Mouse (Mus musculus): ENCODE results near the gene Spon1. TPM values are rescaled to one million over a fixed set of nuclear protein-coding genes. Genes with fewer than 3 reads are reported as not detected.

Gene Spon1
- polyA plus RNA-seq, 1 experiment from 2014 or later = 7.1 TPM

DNA sequence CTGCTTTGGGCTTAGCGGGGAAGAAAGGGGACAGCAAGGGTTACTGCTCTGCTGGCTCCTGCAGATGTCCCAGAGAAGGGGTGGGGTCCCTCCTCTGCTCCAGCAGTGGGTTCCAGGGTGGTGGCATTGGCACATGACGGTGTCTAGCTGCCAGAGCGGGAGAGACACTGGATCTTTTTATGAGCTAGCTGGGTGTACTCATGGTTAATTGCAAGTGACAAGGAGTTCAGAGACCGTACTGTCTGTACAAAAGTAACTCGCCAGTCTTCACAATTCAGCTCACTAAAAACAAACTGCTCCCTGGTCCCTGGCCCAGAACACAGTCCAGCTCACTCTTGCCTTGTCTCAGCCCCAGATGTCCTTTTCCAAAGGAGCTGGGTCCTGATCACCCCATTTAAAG is 26.2 kb downstream of the Spon1 start:
- WGBS = 84% methylated on average over 5 of the region's 5 CpGs

DNA sequence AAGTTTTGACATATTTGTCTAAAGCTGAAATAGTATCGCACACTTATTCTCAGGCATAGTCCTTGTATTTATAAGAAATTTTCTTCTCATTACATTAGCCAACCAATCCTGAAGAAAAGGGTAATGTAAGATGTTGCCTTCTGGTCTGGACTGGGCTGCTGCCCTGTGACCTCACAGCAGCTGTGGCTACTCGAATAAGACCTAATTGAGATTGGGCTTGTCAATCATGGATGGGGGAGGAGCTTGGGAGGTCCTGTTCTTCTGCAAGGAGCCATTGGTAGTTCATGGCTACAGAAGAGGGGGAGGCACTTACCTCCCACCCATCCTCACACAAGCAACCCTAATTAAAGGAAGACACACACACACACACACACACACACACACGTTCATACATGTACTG is 27.1 kb downstream of the Spon1 start:
- 80% methylated on average over 3 of the region's 3 CpGs for WGBS
- Histone ChIP-seq H3K27ac (no peak overlapping the region), H3K9ac (no peak overlapping the region), H3K4me3 (no peak overlapping the region), H3K9me3 (replicated peaks) (no peaks in the 10 kb centered on the region), H3K27me3 (no peaks in the 10 kb centered on the region), H3K36me3 (ENCODE audit: poor library complexity, severe bottlenecking) (no peaks in the 10 kb centered on the region), H3K4me2 (no peak overlapping the region), H3K4me1 (no peaks in the 10 kb centered on the region)
- no peak for ATAC-seq

More for the DNA sequence above, 26.2 kb downstream of the Spon1 start:
- no peak for ATAC-seq
- H3K36me3 ChIP-seq (ENCODE audit: poor library complexity, severe bottlenecking) = no peaks in the 10 kb centered on the region
- no peaks in the 10 kb centered on the region for H3K4me1 ChIP-seq
- H3K27ac ChIP-seq = no peak overlapping the region
- H3K4me3 ChIP-seq = no peak overlapping the region
- H3K9ac ChIP-seq = no peak overlapping the region
- no peaks in the 10 kb centered on the region for H3K27me3 ChIP-seq
- no peaks in the 10 kb centered on the region for H3K9me3 ChIP-seq (replicated peaks)
- no peak overlapping the region for H3K4me2 ChIP-seq

GRCm38 (mm10) chr7:113795209-113795608 is 29.4 kb downstream of the Spon1 start:
- Histone ChIP-seq H3K27ac (no peak overlapping the region), H3K27me3 (no peaks in the 10 kb centered on the region), H3K9me3 (replicated peaks) (no peaks in the 10 kb centered on the region), H3K36me3 (ENCODE audit: poor library complexity, severe bottlenecking) (no peaks in the 10 kb centered on the region), H3K9ac (no peak overlapping the region), H3K4me1 (no peaks in the 10 kb centered on the region), H3K4me3 (no peak overlapping the region), H3K4me2 (no peak overlapping the region)
- ATAC-seq = no peak
- 92% methylated on average over 5 of the region's 5 CpGs for WGBS

- no peaks in the 10 kb centered on the region for H3K36me3 ChIP-seq (ENCODE audit: poor library complexity, severe bottlenecking)
- H3K9me3 ChIP-seq (replicated peaks) = no peaks in the 10 kb centered on the region
- no peaks in the 10 kb centered on the region for H3K27me3 ChIP-seq
- H3K4me2 ChIP-seq = no peak overlapping the region
- no peak overlapping the region for H3K9ac ChIP-seq
- no peak for ATAC-seq
- WGBS = 96% methylated on average over 4 of the region's 4 CpGs
- H3K27ac ChIP-seq = no peak overlapping the region
- H3K4me3 ChIP-seq = no peak overlapping the region
- H3K4me1 ChIP-seq = no peaks in the 10 kb centered on the region
These were observed 31.3 kb downstream of the Spon1 start for GRCm38 (mm10) chr7:113797134-113797533.

DNA sequence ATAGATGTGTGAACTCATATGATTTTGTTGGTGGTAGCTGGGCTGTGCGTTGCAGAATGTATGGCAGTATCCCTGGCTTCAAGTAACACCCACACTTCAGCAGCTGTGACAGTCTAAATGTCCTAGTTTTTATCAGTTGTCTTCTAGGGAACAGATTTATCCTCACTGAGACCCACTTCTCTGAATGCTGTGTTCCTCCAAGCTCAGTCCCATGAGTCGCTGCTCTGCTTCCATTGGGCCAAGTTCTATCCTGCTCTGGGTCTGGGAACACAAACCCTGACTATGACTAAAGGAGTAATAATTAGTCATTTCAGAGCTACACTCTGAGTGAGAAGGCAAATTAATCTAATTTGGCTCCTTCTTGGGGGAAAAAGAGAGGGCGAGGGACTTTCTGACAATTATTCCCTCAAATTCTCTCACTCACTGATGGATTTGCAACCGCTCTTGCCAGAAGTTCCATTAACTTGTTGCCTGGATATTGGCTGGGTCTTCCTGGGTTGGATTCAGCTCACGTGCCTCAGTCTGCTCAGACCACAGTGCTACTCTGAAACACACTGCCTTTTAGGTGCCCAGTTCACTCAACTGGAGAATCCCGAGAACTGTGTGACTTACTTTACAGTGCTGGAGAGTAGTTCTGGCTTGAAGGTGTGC is 32.9 kb downstream of the Spon1 start:
- ATAC-seq = no peak

GRCm38 (mm10) chr7:113809781-113810180 is 44.0 kb downstream of the Spon1 start:
- WGBS = 54% methylated on average over 1 of the region's 1 CpGs
- H3K4me1 ChIP-seq = peaks cover 7% of the 10 kb centered on the region; the same call in 1 of the 2 replicates
- no peak overlapping the region for H3K4me2 ChIP-seq
- no peak for ATAC-seq
- H3K9me3 ChIP-seq (replicated peaks) = no peaks in the 10 kb centered on the region
- no peak overlapping the region for H3K4me3 ChIP-seq
- H3K27ac ChIP-seq = no peak overlapping the region
- no peak overlapping the region for H3K9ac ChIP-seq
- no peaks in the 10 kb centered on the region for H3K27me3 ChIP-seq
- H3K36me3 ChIP-seq (ENCODE audit: poor library complexity, severe bottlenecking) = no peaks in the 10 kb centered on the region

More for the DNA sequence above, 32.9 kb downstream of the Spon1 start:
- Histone ChIP-seq H3K4me3 (no peak overlapping the region), H3K9ac (no peak overlapping the region), H3K9me3 (replicated peaks) (no peaks in the 10 kb centered on the region), H3K4me1 (no peaks in the 10 kb centered on the region), H3K4me2 (no peak overlapping the region), H3K36me3 (ENCODE audit: poor library complexity, severe bottlenecking) (no peaks in the 10 kb centered on the region), H3K27me3 (no peaks in the 10 kb centered on the region), H3K27ac (no peak overlapping the region)
- 86% methylated on average over 6 of the region's 6 CpGs for WGBS

GRCm38 (mm10) chr7:113811376-113812158 is 45.8 kb downstream of the Spon1 start:
- peaks cover 7% of the 10 kb centered on the region; the same call in 1 of the 2 replicates for H3K4me1 ChIP-seq
- H3K27ac ChIP-seq = no peak overlapping the region
- H3K27me3 ChIP-seq = peaks cover 4% of the 10 kb centered on the region; the same call in 1 of the 2 replicates
- H3K9me3 ChIP-seq (replicated peaks) = no peaks in the 10 kb centered on the region
- H3K36me3 ChIP-seq (ENCODE audit: poor library complexity, severe bottlenecking) = no peaks in the 10 kb centered on the region
- no peak overlapping the region for H3K9ac ChIP-seq
- WGBS = 86% methylated on average over 10 of the region's 10 CpGs
- no peak for ATAC-seq
- no peak overlapping the region for H3K4me2 ChIP-seq
- no peak overlapping the region for H3K4me3 ChIP-seq

DNA sequence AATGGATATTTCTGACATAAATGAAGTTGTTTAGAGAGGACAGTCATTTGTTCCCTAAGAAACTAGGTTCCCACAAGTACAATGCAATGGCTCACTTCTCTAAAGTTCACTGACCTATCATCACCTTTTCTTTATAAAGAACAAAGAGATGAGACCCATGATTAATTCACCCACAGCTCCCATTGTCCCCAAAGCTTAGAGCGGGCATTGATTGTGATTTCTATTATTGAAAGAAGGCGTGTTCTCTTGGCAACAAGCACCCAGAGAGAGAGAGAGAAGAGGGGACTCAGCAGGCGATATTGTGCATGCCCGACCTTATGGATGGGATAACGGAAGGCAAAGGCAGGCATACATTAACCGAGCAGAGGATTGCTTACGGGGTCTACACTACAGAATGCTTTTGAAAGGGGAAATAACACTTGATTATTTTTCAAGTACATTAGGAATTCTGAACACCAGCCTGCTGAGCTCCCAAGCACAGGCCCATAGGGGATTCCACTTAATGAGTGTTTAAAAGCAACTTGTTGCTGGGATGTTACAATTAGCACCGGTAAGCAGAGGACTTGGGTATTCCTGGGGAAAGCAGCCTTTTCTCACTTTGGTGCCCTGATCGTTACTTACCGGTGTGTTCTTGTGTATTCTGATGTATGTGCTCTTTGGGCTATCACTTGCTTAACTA is 48.4 kb downstream of the Spon1 start:
- ATAC-seq = no peak
- WGBS = 17% methylated on average over 10 of the region's 10 CpGs

DNA sequence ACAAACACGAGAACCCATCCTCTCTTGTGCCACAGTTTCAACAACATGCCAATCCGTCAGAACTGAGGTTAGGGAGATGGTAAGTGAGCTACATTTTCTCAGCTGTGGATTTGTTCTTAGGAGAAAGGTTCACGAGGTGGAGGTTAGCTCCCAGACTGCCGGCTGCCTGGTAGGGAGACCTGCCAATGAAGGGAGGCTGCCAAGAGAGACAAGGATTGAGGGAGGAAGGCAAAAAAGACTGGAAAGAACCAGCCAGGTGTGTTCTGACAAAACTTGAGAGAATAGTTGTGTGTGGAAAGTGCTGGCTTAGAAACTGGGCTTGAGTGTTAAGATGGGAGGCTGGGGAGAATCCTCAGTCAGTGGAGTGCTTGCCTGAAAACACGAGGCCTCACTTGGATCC is 49.9 kb downstream of the Spon1 start:
- WGBS = 81% methylated on average over 5 of the region's 5 CpGs
- ATAC-seq = no peak

More for the DNA sequence above, 48.4 kb downstream of the Spon1 start:
- Histone ChIP-seq H3K27ac (no peak overlapping the region), H3K36me3 (ENCODE audit: poor library complexity, severe bottlenecking) (no peaks in the 10 kb centered on the region), H3K4me2 (no peak overlapping the region), H3K9ac (no peak overlapping the region), H3K4me1 (peaks cover 20% of the 10 kb centered on the region), H3K27me3 (peaks cover 6% of the 10 kb centered on the region; the same call in 1 of the 2 replicates), H3K4me3 (no peak overlapping the region), H3K9me3 (replicated peaks) (no peaks in the 10 kb centered on the region)

DNA sequence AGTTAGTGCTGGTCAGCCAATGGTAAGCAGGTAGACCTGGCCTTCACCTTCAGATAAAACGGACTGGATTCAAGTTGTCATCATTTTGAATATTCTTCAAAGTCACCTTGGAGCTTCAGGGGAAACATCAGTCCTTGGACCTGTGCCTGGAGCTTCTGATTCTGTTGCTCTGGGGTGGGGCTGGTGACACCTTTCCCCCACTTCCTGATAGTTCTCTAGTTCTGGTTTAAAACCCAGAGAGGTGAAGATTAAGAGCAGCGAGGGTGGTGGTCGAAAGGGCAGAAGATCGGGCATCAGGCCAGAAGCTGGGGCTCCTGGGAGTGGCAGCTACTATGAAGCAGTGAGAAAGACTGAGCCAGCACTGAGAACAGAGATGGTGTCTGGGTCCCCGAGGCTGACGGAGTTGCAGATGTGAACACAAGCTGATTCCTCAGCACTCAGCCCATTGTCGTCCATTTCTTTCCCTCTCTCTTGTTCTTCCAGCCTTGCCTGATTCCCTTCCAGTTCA is 51.1 kb downstream of the Spon1 start:
- WGBS = 67% methylated on average over 7 of the region's 7 CpGs

More for the DNA sequence above, 49.9 kb downstream of the Spon1 start:
- Histone ChIP-seq H3K9me3 (replicated peaks) (no peaks in the 10 kb centered on the region), H3K4me3 (no peak overlapping the region), H3K36me3 (ENCODE audit: poor library complexity, severe bottlenecking) (no peaks in the 10 kb centered on the region), H3K4me2 (no peak overlapping the region), H3K27ac (no peak overlapping the region), H3K27me3 (peaks cover 6% of the 10 kb centered on the region; the same call in 1 of the 2 replicates), H3K4me1 (peaks cover 27% of the 10 kb centered on the region), H3K9ac (no peak overlapping the region)

DNA sequence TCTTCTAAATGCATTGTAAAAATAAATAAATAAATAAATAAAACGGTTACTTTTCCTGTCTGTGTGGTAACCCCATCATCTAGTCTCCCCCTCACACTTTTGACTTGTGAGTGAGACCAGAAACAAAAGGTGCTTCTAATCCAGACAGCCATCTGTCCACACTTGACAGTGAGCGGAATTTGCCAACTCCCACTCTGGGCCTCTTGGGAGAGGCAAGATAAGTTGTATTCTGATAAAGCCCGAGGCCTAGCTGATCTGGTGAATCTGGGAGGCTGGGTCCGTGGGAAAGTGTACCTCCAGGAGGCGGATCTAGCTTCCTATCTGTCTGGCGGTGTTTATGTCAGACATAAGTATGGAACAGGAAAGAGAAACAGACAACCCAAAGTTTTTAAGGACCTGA is 52.3 kb downstream of the Spon1 start:
- Histone ChIP-seq H3K4me3 (no peak overlapping the region), H3K27ac (no peak overlapping the region), H3K27me3 (peaks cover 9% of the 10 kb centered on the region; the same call in 1 of the 2 replicates), H3K36me3 (ENCODE audit: poor library complexity, severe bottlenecking) (no peaks in the 10 kb centered on the region), H3K4me1 (peaks cover 27% of the 10 kb centered on the region), H3K9me3 (replicated peaks) (no peaks in the 10 kb centered on the region), H3K9ac (no peak overlapping the region), H3K4me2 (no peak overlapping the region)
- 68% methylated on average over 6 of the region's 6 CpGs for WGBS
- no peak for ATAC-seq

More for the DNA sequence above, 51.1 kb downstream of the Spon1 start:
- no peak overlapping the region for H3K4me3 ChIP-seq
- H3K9me3 ChIP-seq (replicated peaks) = no peaks in the 10 kb centered on the region
- peaks cover 27% of the 10 kb centered on the region for H3K4me1 ChIP-seq
- no peaks in the 10 kb centered on the region for H3K36me3 ChIP-seq (ENCODE audit: poor library complexity, severe bottlenecking)
- no peak overlapping the region for H3K27ac ChIP-seq
- no peak for ATAC-seq
- H3K27me3 ChIP-seq = peaks cover 6% of the 10 kb centered on the region; the same call in 1 of the 2 replicates
- no peak overlapping the region for H3K4me2 ChIP-seq
- H3K9ac ChIP-seq = no peak overlapping the region

DNA sequence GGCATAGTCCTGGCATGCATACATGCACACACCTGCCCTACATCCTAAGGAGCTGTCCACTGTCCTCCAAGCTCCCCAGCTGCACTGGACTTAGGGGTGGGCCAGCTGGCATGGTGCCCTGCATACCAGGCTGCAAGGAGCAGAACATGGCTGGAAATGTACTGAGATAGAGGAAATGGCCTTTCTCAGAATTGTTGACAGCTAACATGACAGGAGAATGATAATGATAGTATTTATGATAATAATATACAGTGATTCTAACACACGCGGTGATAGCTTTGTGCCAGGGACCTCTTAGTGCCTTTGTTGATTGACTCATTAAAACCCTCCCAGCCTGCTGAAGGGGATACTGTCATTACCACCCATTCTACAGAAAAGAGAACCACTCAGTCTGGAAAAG is 54.4 kb downstream of the Spon1 start:
- 73% methylated on average over 2 of the region's 2 CpGs for WGBS
- peak; percentile 78 for ATAC-seq
- H3K4me2 ChIP-seq = no peak overlapping the region

More for the DNA sequence above, 54.4 kb downstream of the Spon1 start:
- H3K9ac ChIP-seq = no peak overlapping the region
- H3K27ac ChIP-seq = no peak overlapping the region
- no peak overlapping the region for H3K4me3 ChIP-seq
- no peaks in the 10 kb centered on the region for H3K36me3 ChIP-seq (ENCODE audit: poor library complexity, severe bottlenecking)
- no peaks in the 10 kb centered on the region for H3K9me3 ChIP-seq (replicated peaks)
- peaks cover 14% of the 10 kb centered on the region; the same call in 1 of the 2 replicates for H3K27me3 ChIP-seq
- H3K4me1 ChIP-seq = peaks cover 20% of the 10 kb centered on the region
